Mouse (Mus musculus): ENCODE results near the gene Tekt5.

DNA sequence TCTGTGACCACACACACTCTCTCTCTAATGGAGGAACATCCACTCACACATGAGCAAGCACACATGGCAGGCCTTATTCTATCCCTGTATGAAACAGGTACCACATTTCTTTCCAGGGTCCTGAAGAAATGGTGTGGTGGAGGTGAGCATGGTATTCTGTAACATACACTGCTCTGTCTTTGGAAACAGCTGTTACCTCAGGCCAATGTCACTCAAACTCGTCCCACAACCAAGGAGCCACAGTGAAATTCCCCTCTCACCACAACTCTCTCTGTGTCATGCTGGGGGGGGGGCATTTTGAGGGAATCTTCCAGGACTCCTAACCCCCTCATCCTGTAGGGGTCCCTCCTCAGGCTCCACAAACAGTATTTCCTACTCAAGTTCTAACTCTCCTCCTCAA lies 36.6 kb upstream of the Tekt5 start:
- TF ChIP-seq GATA1 (IDR thresholded peaks at IDR 0.05; ENCODE audit: borderline replicate concordance, low read length) = no peak
- no peak for TF ChIP-seq FLI1 (IDR thresholded peaks at IDR 0.05; ENCODE audit: low read length)
